Mouse (Mus musculus) cerebellum, adult (tissue): ENCODE results near the gene Snrpd3.

Experiments
- ATAC-seq: cut with Nextera tagmentation; 2 replicates; pipeline ENCODE4 v1.9.2; 2017; ENCODE audit warnings: mild to moderate bottlenecking, moderate library complexity, mixed read lengths; ENCODE audit not compliant: insufficient number of reproducible peaks, low FRiP score, low TSS enrichment

Gene Snrpd3

GRCm38 (mm10) chr10:75530322-75530721 lies 13.0 kb downstream of the Snrpd3 start:
- ATAC-seq: no peak

GRCm38 (mm10) chr10:75531532-75532090 lies 14.3 kb downstream of the Snrpd3 start:
- ATAC-seq: no peak

- no peak for ATAC-seq
These were observed 16.9 kb downstream of the Snrpd3 start for GRCm38 (mm10) chr10:75534216-75534615.

GRCm38 (mm10) chr10:75534934-75535333 lies 17.6 kb downstream of the Snrpd3 start:
- ATAC-seq: no peak

GRCm38 (mm10) chr10:75535423-75535822 lies 18.1 kb downstream of the Snrpd3 start:
- no peak for ATAC-seq

GRCm38 (mm10) chr10:75536123-75536522 lies 18.8 kb downstream of the Snrpd3 start:
- ATAC-seq: no peak

GRCm38 (mm10) chr10:75547901-75548300 lies 30.6 kb downstream of the Snrpd3 start:
- ATAC-seq: no peak

GRCm38 (mm10) chr10:75548486-75548885 lies 31.1 kb downstream of the Snrpd3 start:
- ATAC-seq: no peak

GRCm38 (mm10) chr10:75549886-75550285 lies 32.5 kb downstream of the Snrpd3 start:
- no peak for ATAC-seq

GRCm38 (mm10) chr10:75551175-75551574 lies 33.8 kb downstream of the Snrpd3 start:
- no peak for ATAC-seq

GRCm38 (mm10) chr10:75552106-75552505 lies 34.8 kb downstream of the Snrpd3 start:
- ATAC-seq: no peak

GRCm38 (mm10) chr10:75552701-75553450 lies 35.5 kb downstream of the Snrpd3 start:
- no peak for ATAC-seq

- no peak for ATAC-seq
These were observed 36.7 kb downstream of the Snrpd3 start for GRCm38 (mm10) chr10:75554090-75554489.

- ATAC-seq: no peak
These were observed 38.2 kb downstream of the Snrpd3 start for GRCm38 (mm10) chr10:75555557-75555956.

- ATAC-seq: no peak
These were observed 38.7 kb downstream of the Snrpd3 start for GRCm38 (mm10) chr10:75556026-75556425.

GRCm38 (mm10) chr10:75558515-75558914 lies 41.2 kb downstream of the Snrpd3 start:
- peak; percentile 47 for ATAC-seq

- ATAC-seq: no peak
These were observed 41.8 kb downstream of the Snrpd3 start for GRCm38 (mm10) chr10:75559041-75559675.

GRCm38 (mm10) chr10:75559676-75560548 lies 42.6 kb downstream of the Snrpd3 start, which contains the start of gene Lrrc75b:
TSS of gene Lrrc75b (minus strand) at chr10:75560330.
- ATAC-seq: peak; percentile 40

GRCm38 (mm10) chr10:75560549-75560899 lies 43.2 kb downstream of the Snrpd3 start:
- peak; percentile 7; the same call in 1 of the 2 replicates for ATAC-seq

GRCm38 (mm10) chr10:75561071-75561654 lies 43.8 kb downstream of the Snrpd3 start, which contains the start of gene Ggt1:
TSS of gene Ggt1 (plus strand) at chr10:75561604.
- ATAC-seq: no peak
